Comparison of ENCODE assay signal across 19 mouse cellular contexts in genomic region chr7:144055188-144055587, GRCm38 (mm10). TPM values are rescaled to one million over a fixed set of nuclear protein-coding genes. Genes with fewer than 3 reads are reported as not detected.
A peak's percentile ranks its signal among the peaks of the same experiment; 100 is the strongest.
DNase-seq lines count a peak whose midpoint lies in the region; ATAC-seq and TF ChIP-seq lines count a peak whose summit lies in the region.
"Had no signal": no experiment of that assay in that cellular context is flagged by ENCODE, and none has a peak within 500 bp of the region (broad histone marks: within the 10 kb centered on the region; RNA-seq: fewer than 3 reads in every experiment).

No protein-coding gene starts in this region.

- DNase-seq in heart, embryonic 10.5 days (ENCODE audit: low spot score): no peak
- no peak for DNase-seq in heart, adult 2 months
- DNase-seq in 3T3-L1 (ENCODE audit: low read depth, low spot score): peak; percentile 56
- DNase-seq in kidney, postnatal 0 days (ENCODE audit: low spot score): peak; percentile 28
- DNase-seq in frontal cortex, adult 2 months (ENCODE audit: extremely low spot score in 1 of 2, low spot score in 1 of 2): no peak
- DNase-seq in left cerebral cortex, adult 11 months (ENCODE audit: low spot score): no peak
- DNase-seq: adrenal gland, postnatal 25 days; B cell, adult 2 months; cerebellum, adult 18-20 months; gastrocnemius, adult 2 months; lung, postnatal 14 days had no signal

- no peak for TF ChIP-seq EP300 in heart, adult 2 months (IDR thresholded peaks at IDR 0.05; ENCODE audit: insufficient read depth, low read depth, low read length)

- ATAC-seq in intestine, embryonic 15.5 days: peak; percentile 21; the same call in 1 of the 2 replicates
- no peak for ATAC-seq in intestine, postnatal 0 days
- ATAC-seq in kidney, postnatal 0 days (replicated peaks; ENCODE audit: low FRiP score, low read depth): 0 out of 2 replicates have a peak, but pooled peaks have one; percentile 29
- ATAC-seq: activated CD4-positive, CD25-positive, alpha-beta regulatory T cell, adult 4 months; forebrain, embryonic 16.5 days; liver, embryonic 12.5 days had no signal

- no peaks in the 10 kb centered on the region for H3K9me3 ChIP-seq in heart, embryonic 10.5 days
- no peaks in the 10 kb centered on the region for H3K9me3 ChIP-seq in intestine, embryonic 15.5 days
- H3K9me3 ChIP-seq in intestine, postnatal 0 days (ENCODE audit: control insufficient read depth): no peaks in the 10 kb centered on the region
- H3K9me3 ChIP-seq in kidney, postnatal 0 days (replicated peaks; ENCODE audit: low read length): no peaks in the 10 kb centered on the region
- H3K9me3 ChIP-seq: liver, embryonic 12.5 days; neural tube, embryonic 13.5 days had no signal

- H3K79me2 ChIP-seq in heart, adult 2 months (replicated peaks; ENCODE audit: control insufficient read depth, insufficient read depth, low read length): no peaks in the 10 kb centered on the region

- WGBS in heart, embryonic 10.5 days: 53% methylated on average over 6 of the region's 6 CpGs
- 57% methylated on average over 6 of the region's 6 CpGs for WGBS in heart, adult 2 months
- 55% methylated on average over 6 of the region's 6 CpGs for WGBS in intestine, embryonic 15.5 days
- 53% methylated on average over 6 of the region's 6 CpGs for WGBS in intestine, postnatal 0 days
- 63% methylated on average over 6 of the region's 6 CpGs for WGBS in kidney, postnatal 0 days

- peaks cover 27% of the 10 kb centered on the region for H3K4me1 ChIP-seq in heart, embryonic 10.5 days
- H3K4me1 ChIP-seq in heart, adult 2 months (ENCODE audit: control insufficient read depth, insufficient read depth, low read length): no peaks in the 10 kb centered on the region
- H3K4me1 ChIP-seq in intestine, embryonic 15.5 days (replicated peaks): peaks cover 9% of the 10 kb centered on the region
- H3K4me1 ChIP-seq in intestine, postnatal 0 days (replicated peaks; ENCODE audit: control insufficient read depth, insufficient read depth, low read length): peaks cover 10% of the 10 kb centered on the region
- H3K4me1 ChIP-seq in kidney, postnatal 0 days (replicated peaks; ENCODE audit: insufficient read depth, low read length): no peaks in the 10 kb centered on the region
- H3K4me1 ChIP-seq: liver, embryonic 12.5 days; neural tube, embryonic 13.5 days had no signal

- no peaks in the 10 kb centered on the region for H3K36me3 ChIP-seq in heart, embryonic 10.5 days
- no peaks in the 10 kb centered on the region for H3K36me3 ChIP-seq in heart, adult 2 months (ENCODE audit: control insufficient read depth, insufficient read depth, low read length)
- no peaks in the 10 kb centered on the region for H3K36me3 ChIP-seq in intestine, embryonic 15.5 days
- no peaks in the 10 kb centered on the region; the same call in 1 of the 2 replicates for H3K36me3 ChIP-seq in intestine, postnatal 0 days (ENCODE audit: control insufficient read depth, insufficient read depth)
- H3K36me3 ChIP-seq in kidney, postnatal 0 days (ENCODE audit: insufficient read depth, low read length): no peaks in the 10 kb centered on the region
- H3K36me3 ChIP-seq: liver, embryonic 12.5 days; neural tube, embryonic 13.5 days had no signal

- no peak for TF ChIP-seq POLR2A in heart, adult 2 months (IDR thresholded peaks at IDR 0.05; ENCODE audit: insufficient read depth, low read depth, low read length)

- H3K27ac ChIP-seq in heart, embryonic 10.5 days: peak overlapping the region; percentile 59
- H3K27ac ChIP-seq in heart, adult 2 months: no peak overlapping the region
- H3K27ac ChIP-seq in intestine, embryonic 15.5 days: 0 out of 2 replicates have a peak overlapping the region, but pooled peaks have one; percentile 11
- H3K27ac ChIP-seq in intestine, postnatal 0 days (ENCODE audit: low read depth, low read length): no peak overlapping the region
- 0 out of 2 replicates have a peak overlapping the region, but pooled peaks have one; percentile 19 for H3K27ac ChIP-seq in kidney, postnatal 0 days
- H3K27ac ChIP-seq: gastrocnemius, adult 2 months; left cerebral cortex, adult 2 months; liver, embryonic 12.5 days; neural tube, embryonic 13.5 days had no signal

- no peak overlapping the region for H3K9ac ChIP-seq in heart, adult 2 months (ENCODE audit: low read depth, low read length)
- no peak overlapping the region for H3K9ac ChIP-seq in intestine, embryonic 15.5 days
- H3K9ac ChIP-seq in intestine, postnatal 0 days (ENCODE audit: low read depth, low read length): no peak overlapping the region
- no peak overlapping the region for H3K9ac ChIP-seq in kidney, postnatal 0 days (ENCODE audit: low read depth, low read length)
- H3K9ac ChIP-seq: liver, embryonic 12.5 days; neural tube, embryonic 13.5 days had no signal

- no peak overlapping the region for H3K4me3 ChIP-seq in heart, embryonic 10.5 days
- H3K4me3 ChIP-seq in heart, adult 2 months: no peak overlapping the region
- no peak overlapping the region for H3K4me3 ChIP-seq in intestine, embryonic 15.5 days (replicated peaks)
- no peak overlapping the region for H3K4me3 ChIP-seq in intestine, postnatal 0 days (ENCODE audit: low read depth, low read length)
- no peak overlapping the region for H3K4me3 ChIP-seq in kidney, postnatal 0 days (replicated peaks; ENCODE audit: low read depth, low read length)
- H3K4me3 ChIP-seq: gastrocnemius, adult 2 months; left cerebral cortex, adult 2 months; liver, embryonic 12.5 days; neural tube, embryonic 13.5 days had no signal

- no peak for TF ChIP-seq CTCF in heart, adult 2 months (IDR thresholded peaks at IDR 0.05)
- TF ChIP-seq CTCF in intestine, postnatal 0 days (IDR thresholded peaks at IDR 0.05; ENCODE audit: low read depth): no peak
- no peak for TF ChIP-seq CTCF in kidney, postnatal 0 days (IDR thresholded peaks at IDR 0.05; ENCODE audit: low read depth)

- no peaks in the 10 kb centered on the region for H3K27me3 ChIP-seq in heart, embryonic 10.5 days (ENCODE audit: insufficient read depth, poor library complexity, severe bottlenecking)
- H3K27me3 ChIP-seq in heart, adult 2 months (ENCODE audit: control insufficient read depth, insufficient read depth, low read length): no peaks in the 10 kb centered on the region
- H3K27me3 ChIP-seq in intestine, embryonic 15.5 days (replicated peaks): no peaks in the 10 kb centered on the region
- H3K27me3 ChIP-seq in intestine, postnatal 0 days (replicated peaks; ENCODE audit: control insufficient read depth, insufficient read depth, low read length): no peaks in the 10 kb centered on the region
- no peaks in the 10 kb centered on the region for H3K27me3 ChIP-seq in kidney, postnatal 0 days (ENCODE audit: insufficient read depth, low read length)
- H3K27me3 ChIP-seq: liver, embryonic 12.5 days; neural tube, embryonic 13.5 days had no signal

- no peak overlapping the region for H3K4me2 ChIP-seq in intestine, embryonic 15.5 days (replicated peaks)
- no peak overlapping the region for H3K4me2 ChIP-seq in intestine, postnatal 0 days (replicated peaks; ENCODE audit: low read depth)
- H3K4me2 ChIP-seq in kidney, postnatal 0 days (ENCODE audit: low read length): no peak overlapping the region
- H3K4me2 ChIP-seq: liver, embryonic 12.5 days; midbrain, embryonic 11.5 days; neural tube, embryonic 13.5 days had no signal

- intact Hi-C loops in heart, adult 2 months (cut with DNase I): no loop called here

RNA-seq across cellular contexts. Expression of gene Shank2, which starts 53.5 kb away (rescaled TPM):
- polyA plus RNA-seq in heart, embryonic 10.5 days (2016; fragmentation: Nextera tagmentation; extraction: Ambion mirVana): 0.21 and 0.31 TPM in 2 replicates
- under 1 TPM; 0.31 to 0.41 TPM for total RNA-seq in heart, adult 2 months (2021)
- polyA plus RNA-seq in heart, adult 2 months (2012; rRNA removed): 0.15 and 0.55 TPM in 2 replicates
- polyA plus RNA-seq in intestine, embryonic 15.5 days (2015; fragmentation: Nextera tagmentation; extraction: Ambion mirVana): 0.99 and 1.1 TPM in 2 replicates
- polyA plus RNA-seq in intestine, postnatal 0 days (2015; fragmentation: Nextera tagmentation; extraction: Ambion mirVana): 0.68 and 0.74 TPM in 2 replicates
- 2.6 and 3.0 TPM in 2 replicates for polyA plus RNA-seq in kidney, postnatal 0 days (2015; fragmentation: Nextera tagmentation; extraction: Ambion mirVana)
- polyA plus RNA-seq in frontal cortex, adult 2 months (2012; rRNA removed): 63.4 and 69.2 TPM in 2 replicates

Comparison
In these comparisons a context has a peak if more than half of its experiments do, and no peak if none do; other contexts are left out.
1. H3K27ac ChIP-seq: peak in heart, embryonic 10.5 days (single experiment), intestine, embryonic 15.5 days (single experiment) and kidney, postnatal 0 days (single experiment); none in heart, adult 2 months (single experiment) and intestine, postnatal 0 days (single experiment).
2. DNase-seq: peak in 3T3-L1 (single experiment) and kidney, postnatal 0 days (single experiment); none in heart, embryonic 10.5 days (single experiment), heart, adult 2 months (0 of 2), frontal cortex, adult 2 months (0 of 2) and left cerebral cortex, adult 11 months (single experiment).
3. RNA of gene Shank2, which starts 53.5 kb away (polyA plus RNA-seq): 63.4 to 69.2 TPM in frontal cortex, adult 2 months; 2.6 to 3.0 TPM in kidney, postnatal 0 days, 0.99 to 1.1 TPM in intestine, embryonic 15.5 days, 0.68 to 0.74 TPM in intestine, postnatal 0 days, 0.15 to 0.55 TPM in heart, adult 2 months and 0.21 to 0.31 TPM in heart, embryonic 10.5 days; every median in the first group is over 10 times any median in the second.